Mouse (Mus musculus) cerebellum, adult 11 months (tissue): ENCODE measurements around the gene Tbxas1.

ENCODE experiments used
- DNase-seq: peaks from one replicate; pipeline ENCODE4 v3.0.0; 2022

The Tbxas1 gene

DNA sequence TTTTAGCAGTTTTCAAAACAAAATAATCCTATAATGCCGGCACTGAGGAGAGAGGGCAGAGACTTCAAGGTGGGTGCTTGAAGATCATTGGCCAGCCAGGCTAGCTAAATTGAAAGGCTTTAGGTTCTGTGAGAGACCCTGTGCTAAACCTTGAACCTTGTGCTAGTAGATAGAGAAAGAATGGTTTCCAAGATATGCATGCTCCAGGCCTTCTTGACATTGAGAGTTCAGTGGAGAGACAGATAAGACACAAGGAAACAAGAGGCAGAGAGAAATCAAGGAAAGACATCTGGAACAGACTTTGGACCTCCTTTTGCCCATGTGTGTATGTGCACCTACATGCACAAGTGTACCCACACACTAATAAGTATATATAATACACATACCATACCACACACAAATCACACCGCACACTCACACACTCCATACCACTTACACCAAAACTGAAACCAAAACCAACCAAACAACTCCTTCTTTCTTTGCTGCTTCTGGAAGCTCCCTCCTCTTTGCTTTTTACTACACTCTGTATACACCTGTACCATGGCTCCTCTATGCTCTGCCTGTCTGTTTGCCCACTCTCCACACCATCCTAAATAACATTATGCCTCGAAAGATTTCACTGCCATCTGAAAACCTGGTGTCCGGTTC is 25.4 kb downstream of the Tbxas1 start:
- DNase-seq = no peak

DNA sequence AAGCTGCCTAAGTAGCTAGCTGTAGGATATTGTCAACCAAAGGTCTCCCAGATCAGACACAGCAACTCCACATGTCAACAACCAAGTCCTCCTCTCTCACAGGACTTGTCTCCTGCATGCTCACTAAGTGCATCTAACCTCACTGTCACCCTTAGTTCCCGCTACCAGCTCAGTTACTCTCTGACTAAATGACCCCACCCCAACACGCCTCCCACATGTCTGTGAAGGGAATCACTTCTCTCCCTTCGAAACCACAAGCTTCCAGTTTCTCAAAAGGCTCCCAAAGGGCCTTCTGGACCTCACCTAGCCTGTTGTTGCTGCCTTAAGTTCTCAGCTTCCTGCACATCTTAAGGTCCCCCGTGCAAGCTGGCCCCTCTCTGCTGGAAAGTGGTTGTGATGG is 25.9 kb downstream of the Tbxas1 start:
- DNase-seq = no peak

DNA sequence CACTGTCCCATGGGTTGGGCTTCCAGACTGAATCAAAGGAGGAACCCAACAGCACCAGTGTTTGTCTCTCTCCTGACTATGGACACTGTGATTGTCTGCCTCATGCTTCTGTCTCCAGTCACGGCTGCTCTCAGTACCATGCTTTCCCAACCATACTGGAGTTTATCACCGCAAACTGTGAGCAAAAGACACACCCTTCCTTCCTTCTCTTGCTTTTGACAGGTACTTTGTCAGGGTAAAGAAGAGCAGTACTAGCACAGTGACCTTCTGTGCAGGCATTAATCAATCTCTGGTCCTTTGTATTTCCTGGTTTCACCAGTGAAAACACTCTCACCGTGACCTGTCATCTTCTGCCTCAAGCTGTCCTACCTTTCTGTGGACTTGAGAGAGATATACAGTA is 26.4 kb downstream of the Tbxas1 start:
- no peak for DNase-seq

DNA sequence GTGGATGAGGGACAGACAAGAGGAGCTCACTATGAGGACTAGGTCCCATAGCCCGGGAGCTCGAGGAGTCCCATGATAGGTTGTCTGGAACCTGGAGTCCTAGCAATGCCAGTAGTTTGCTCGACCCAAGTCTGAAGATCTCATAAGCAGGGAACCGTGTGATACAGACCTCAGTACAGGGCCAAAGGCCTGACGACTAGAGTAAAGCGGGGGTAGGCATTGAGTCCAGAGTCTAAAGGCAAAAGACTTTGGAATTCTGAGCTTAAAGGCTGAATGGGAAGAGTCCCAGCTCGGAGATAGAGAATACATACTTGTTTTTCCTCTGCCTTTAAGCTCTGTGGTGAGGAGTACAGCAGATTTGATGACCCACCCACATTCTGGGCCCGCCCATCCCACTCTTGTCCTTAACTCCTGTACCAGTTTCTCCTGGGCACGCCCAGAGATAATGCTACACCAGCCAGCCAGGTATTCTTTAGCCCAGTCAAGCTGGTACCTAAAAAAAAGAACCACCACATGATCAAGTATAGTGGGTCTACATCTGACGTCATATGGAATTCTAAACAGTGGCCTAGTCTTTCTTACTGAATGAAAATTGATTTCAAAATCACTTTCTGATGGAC is 27.7 kb downstream of the Tbxas1 start:
- no peak for DNase-seq

DNA sequence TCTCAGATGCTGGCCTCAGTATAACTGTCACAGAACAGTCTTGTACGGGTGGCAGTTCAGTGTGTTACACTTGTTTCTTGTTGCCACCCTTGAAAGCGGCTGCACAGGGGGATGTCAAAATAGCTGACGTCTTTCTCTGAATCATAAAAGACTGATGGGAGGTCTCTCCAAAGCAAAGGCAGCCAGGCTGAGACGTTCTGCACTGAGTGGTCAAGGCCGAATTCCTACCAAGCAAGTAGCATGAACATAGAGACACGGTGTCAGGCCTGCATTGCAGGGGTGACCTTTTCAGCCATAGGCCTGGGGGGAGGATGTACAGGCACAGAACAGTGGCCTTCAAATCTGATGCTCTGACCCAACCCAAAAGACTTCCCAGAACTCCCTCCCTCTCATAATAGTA is 30.8 kb downstream of the Tbxas1 start:
- no peak for DNase-seq

DNA sequence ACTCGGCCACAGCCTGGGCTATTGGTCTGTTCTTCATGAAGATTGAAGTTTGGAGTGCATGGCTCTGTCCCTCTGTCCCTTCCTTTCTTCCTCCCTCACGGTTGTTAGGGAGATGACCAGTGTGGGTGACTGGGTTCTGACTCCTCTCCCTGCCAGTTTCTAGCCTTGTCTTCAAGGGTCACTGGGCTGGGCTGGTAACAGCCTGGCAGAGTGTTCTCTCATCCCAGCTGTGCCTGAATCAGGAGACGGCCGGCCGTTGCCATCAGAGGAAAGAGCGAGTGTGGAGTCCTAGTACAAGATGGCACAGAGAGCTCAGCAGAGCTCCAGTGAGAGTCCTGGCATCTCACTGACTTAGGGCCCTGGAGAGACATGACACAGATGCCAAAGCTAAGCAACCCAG is 33.2 kb downstream of the Tbxas1 start:
- no peak for DNase-seq

DNA sequence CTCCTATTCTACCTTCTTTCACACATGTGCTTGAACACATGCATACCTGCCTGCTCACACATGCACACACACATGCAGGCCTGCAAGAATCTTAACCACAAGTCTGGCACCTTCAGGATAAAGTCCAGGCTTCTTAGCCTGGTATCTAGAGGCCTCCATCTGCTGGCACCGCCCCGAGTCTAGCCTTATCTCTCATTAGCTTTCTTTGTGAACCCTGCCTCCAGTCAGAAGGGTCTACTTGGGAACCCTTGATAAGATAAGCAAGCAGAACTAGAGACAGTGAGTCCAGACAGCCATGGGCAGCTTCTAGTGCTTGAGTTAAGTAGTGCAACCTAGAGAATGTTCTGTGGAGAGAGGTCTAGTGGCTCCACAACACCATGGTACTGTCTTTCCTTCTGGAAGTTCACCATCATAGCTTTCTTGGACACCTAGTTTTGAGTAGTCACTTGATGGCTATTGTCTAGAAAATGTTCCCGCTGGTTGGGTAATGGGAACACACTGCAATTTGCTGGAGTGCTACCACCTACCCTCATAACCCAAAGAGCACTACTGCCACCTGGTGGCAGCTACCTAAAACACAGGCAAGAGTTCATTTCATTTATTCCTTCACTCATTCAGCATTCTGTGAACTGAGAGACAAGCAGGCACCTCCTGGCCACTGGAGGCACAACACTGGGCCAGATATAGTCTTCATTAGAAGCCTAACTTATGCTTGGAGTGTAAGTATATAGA is 35.8 kb downstream of the Tbxas1 start:
- peak; percentile 61 for DNase-seq

DNA sequence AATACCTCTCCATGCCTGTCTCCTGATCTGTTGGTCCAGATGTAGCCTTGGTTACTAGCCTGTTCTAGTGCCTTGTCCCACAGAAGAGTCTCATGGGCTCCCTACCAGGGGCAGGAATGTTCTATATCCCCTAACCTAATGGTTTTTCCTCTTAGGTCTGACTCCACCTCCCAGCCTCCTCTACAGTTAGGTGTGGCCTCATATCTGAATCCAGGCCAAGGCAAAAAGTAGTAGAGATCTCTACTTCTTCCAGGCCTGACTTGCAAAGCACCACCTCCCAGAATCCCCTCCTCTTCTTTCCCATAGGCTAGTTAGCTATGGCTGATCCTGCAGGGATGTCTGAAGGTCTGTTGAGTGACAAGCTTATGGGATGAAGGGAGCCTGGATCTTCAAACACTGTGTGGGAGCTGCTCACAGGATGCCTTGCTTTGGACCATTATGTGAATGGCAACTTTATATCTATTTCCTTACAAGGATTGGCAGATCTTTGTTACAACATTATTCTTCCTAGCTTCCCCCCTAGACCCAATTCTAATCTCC is 37.0 kb downstream of the Tbxas1 start:
- no peak for DNase-seq

DNA sequence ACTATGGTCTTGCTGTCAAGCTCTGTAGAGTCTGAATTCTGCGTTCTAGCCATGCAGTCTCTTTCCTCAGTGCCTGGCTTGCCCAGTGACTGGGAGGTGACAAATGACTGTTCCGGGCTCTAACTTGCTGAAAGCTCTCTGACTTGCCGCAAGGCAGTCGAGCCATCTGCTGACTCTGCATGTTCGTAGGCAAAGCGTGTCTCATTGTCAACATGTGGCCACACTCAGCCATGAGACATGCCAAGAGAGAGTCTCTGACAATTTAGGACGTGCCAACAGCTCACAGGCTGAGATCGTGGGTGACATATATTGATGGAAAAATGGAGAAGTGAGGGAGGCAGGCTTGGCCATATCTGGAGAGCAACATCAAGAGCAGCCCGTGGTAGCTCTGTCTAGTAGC is 37.6 kb downstream of the Tbxas1 start:
- no peak for DNase-seq

DNA sequence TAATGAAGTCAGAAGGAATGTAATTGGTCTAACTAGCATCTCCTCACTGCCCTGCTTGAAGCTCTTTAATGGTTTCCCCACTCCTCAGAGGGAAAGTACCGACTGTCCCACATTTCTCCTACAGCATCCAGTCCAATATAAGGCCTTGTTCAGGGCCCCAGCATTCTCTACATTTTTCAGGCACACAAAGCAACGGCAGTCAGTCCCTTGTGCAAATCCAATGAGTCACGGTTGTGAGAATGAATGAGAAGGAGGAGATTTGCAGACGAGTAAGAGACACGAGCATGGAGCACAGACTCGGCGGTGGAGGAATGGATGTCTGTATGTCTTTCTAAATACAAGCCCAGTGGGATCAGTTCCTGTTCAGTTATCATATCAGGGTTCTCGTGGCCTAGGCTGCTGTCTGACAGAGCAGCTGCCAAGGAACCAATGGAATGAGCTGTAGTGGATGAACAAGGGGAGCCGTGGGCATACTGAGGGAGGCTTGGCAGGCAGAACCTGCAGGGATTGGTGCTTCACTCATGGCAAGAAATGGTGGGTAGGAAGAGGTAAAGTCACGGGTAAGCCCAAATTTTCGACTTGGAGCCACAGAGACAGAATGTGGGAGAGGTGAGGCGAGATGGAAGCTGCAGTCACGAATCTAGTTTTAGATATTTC is 38.3 kb downstream of the Tbxas1 start:
- DNase-seq = no peak

DNA sequence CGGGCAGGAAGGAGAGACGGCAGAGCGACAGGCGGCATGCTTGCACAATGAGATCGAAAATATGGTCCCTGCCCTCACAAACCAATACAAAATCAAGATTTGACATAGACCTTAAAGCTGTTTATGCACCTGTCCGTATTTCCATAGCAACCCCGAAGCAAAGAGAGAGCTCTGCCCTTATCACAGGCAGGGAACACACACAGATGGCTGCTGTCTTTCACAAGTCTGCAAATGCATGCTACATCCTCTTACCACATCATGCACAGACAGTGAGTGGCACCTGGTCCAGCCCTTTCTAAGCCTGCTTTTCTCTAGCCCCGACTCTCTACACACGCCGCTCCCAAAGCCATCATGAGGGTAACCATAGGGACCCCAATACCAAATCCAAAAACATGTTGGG is 39.0 kb downstream of the Tbxas1 start:
- DNase-seq = no peak

DNA sequence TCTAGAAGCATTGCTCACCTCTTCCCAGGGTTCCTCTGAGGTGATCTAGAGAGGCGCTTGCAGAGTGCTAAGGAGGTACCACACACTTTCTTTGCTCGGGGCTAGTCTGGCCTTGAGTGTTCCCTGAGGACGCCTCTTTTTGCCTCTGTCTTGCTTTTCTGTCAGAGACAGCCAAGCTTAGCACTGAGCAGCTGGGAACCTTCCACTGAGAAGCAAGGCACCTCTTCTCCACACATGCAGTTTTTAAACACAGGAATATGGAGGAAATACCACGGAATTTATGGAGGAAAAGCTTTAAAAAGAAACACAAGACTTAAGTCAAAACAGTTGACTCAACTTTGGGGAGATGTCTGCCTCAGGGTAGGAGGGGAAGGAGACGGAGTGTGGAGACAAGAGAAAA is 40.6 kb downstream of the Tbxas1 start:
- no peak for DNase-seq

DNA sequence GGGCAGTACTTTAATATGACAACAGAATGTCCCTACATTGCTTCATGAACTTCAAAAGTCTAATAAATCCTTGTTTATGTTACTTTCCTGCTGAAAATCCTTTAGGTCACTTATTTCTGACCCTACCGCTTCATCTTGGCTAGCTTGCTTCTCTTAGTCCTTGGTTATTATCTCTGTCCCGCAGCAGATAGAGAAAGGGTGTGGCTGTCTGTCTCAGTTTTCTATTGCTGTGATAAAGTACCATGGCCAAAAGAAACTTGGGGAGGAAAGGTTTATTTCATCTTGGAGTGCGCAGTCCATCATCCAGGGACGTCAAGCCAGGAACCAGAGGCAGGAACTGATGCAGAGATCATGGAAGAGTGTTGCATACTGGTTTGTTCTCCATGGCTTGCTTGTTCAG is 41.4 kb downstream of the Tbxas1 start:
- DNase-seq = no peak

DNA sequence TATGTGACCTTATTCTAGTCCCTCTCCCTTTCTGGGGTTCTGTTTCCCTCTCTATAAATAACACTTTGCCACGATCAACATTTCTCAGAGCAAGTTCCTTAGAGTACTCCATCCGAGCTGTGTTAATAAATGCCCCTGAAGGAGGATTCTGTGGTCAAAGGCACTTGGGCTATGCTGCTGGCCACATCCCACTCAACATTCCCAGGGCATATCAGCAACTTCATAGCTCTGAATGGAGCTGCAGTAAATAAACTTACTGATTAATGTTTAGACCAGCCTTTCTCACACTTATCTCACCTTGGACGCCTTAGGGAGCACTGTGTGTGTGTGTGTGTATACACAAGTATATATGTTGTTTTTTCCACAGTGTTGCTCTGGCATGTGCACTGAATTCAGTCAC is 42.2 kb downstream of the Tbxas1 start:
- DNase-seq = no peak

DNA sequence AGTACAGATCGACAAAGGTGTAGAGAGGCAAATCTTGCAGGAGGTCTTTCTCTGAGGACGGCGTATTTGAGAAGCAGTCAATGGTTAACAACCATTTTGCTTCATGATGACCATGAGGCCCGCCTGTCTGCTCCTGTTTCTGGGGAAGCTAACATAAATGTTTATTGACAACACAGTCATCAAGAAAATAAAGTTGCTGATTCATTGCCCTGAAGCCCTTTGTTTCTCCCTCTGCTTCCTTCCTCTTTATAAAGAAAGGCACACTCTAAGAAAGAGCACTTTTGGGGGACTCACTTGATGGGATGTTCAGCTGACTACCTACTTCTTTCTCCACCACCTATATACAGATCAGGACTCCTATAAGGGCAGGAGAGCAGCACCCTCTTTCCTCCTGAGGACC is 43.5 kb downstream of the Tbxas1 start:
- DNase-seq = no peak

DNA sequence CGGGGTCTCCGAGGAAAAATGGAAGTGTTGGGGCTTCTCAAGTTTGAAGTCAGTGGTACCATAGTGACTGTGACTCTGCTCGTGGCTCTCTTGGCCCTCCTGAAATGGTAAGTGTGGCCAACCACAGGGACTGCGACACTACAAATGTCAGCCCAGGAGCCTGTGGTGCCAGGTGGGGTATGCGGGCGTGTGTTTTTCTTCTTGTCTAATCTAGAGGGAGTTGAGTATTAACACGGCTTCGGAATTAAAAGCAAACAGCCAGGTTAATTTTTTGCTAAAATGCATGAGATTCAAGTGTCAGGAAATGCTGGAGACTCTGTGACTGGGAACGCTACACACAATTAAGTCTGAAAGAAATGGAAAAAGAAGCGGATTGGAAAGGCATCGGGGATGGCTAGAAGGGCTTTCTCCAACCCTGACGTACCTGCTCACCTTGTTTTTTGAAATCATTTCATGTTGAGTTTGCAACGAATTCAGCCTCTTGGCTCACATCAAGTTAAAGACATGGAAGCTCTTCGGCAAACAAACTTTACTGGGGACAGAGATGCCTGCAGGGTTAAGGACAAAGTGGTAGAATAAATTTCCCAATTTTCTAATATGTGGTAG is 44.0 kb downstream of the Tbxas1 start:
- DNase-seq = no peak

DNA sequence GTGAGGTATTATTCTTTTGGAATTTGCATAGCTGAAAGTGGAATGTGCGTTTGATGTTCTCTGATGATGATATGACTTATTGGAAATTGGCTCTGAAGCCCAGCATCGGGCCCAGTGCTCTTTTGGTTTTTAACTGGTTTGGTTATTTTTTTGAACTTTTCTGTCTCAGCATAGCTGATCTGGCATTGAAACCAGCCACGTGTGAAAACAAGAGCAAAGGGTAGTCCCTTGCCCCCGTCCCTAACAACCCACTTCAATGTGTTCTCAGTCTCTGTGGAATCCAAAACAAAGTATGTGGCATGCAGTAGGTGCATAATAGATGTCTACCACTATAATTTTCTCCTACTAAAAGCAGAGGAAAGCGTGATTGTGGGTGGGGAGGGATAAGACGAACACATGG is 44.9 kb downstream of the Tbxas1 start:
- no peak for DNase-seq

DNA sequence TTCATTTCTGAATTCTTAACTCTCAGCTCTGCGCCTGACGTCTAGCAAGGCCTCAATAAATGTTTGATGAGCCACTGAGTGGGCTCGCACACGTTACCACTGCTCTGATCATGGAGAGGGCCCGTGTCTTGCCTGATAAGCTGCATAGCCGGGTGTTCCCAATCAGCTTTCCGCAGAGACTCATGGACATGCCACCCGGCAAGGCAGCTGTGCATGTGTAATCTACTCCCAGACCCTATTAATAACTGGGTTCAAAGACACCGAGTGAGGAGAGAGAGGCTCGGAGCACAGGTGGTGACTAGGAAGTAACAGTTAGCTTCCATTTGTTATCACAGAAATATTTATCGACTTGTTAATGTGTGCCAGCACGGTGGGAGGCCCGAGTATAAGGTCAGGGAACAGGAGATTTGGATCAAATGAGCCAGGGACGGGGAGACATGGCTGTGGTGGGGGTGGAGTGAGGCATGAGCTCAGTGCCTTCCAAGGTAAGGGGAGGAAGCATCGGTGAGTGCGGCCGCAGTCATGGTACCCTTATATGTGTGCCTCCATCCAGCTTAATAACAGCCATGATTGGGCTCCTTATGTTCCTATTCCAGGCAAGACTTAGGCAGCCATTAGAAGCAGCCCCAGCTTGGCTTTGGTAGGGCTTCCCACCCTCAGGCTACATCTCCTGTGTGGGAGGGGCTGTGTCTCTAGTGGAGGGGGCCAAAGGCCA is 46.0 kb downstream of the Tbxas1 start:
- DNase-seq = no peak

DNA sequence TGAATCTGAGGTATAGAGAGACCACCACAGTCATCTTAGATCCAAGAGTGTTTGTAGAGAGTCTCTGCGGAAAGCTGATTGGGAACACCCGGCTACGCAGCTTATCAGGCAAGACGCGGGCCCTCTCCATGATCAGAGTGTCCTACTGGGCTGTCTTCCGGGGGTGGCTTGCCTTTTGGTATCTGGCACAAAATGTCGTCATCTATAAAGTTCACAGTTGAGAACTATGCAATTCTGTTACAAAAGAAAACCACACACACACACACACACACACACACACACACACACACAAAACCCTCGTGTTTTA is 46.6 kb downstream of the Tbxas1 start:
- no peak for DNase-seq

DNA sequence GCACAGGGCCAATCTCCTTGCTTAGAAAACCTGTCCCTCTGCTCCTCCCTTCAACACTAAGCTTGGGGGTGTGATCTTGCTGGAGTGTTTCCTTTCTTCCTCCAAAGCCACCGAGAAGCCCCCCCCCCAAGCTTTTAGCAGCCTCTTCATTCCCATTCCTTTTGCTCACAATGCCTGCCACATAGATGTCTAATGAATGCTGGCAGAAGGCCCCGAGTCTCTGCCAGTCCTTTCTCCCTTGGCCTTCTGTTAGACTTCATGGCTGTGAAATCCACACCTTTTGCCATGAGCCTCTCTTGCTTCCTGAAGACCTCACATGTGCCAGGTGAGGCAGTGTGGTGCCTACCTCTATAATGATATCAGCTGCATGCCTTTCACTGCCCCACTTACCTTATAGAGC is 47.3 kb downstream of the Tbxas1 start:
- no peak for DNase-seq

DNA sequence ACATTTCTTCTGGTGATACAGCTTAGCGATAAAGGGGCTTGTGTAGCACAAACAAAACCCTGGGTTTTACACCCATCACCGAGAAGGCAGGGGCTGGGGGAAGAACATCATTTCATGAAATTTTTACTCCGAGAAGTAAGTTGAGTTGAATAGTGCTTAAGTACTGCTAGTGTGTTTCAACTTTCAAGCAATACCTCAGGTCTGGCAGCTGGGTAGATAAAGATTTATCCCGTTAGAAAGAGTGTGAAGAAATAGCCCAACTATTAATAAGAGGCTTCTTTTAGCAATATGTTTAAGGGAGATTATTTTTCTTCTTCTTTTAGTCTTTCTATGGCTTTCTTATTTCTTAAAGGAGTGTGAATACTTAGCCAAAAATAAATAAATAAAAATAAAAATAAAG is 48.2 kb downstream of the Tbxas1 start:
- no peak for DNase-seq

DNA sequence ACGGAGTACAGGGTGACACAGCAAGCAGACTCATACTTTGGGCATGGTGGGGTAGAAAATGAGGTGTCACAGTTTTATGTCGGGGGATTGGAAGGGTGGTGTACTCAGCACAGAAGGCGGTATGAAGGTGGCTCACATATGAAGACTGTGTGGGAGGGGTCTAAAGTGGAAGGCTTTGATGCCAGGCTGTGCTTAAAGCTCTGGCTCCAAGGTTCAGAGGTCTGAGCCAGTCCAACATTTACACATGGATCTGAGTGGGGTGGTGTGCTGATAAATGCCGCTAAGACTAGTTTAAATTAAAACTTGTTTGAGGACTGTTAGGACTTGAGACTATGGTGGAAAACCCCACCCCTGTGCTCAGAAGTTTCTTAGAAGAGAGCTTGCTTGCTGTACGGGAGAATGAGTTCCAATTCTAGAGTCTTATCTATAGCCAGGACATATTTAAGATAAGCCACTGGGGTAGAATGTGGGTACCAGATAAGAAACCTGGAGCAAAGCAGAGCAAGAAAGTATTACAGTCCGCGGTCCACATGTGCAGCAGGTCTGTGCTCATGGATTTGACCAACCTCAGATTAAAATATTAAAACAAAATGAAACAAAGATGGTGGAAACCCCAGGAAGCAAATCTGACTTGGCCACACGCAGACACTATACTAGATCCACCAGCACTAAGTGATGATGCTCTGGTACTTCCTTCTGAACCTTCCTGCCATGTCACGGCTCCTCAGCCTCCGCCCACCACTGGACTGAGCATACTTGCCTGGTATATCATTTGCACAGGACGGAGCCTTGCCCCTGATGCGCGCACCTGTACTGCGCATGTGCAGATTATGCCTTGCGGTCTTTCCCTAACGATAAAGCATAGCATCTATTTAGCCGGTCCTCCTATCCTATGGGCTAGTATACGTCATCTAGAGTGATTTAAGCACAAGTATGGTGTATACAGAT is 48.9 kb downstream of the Tbxas1 start:
- DNase-seq = no peak
